Mouse (Mus musculus) stomach, postnatal 0 days (tissue): ENCODE data around the gene Nob1. TPM values are rescaled to one million over a fixed set of nuclear protein-coding genes. Genes with fewer than 3 reads are reported as not detected.

Experiments used
- ATAC-seq: fragments of 200-750 bp; cut with Nextera tagmentation; 2 replicates; pipeline ENCODE4 v1.8.0; 2017; ENCODE audit not compliant: low FRiP score, low TSS enrichment
- DNase-seq: peaks from one replicate; pipeline ENCODE4 v3.0.0-alpha.2; 2016; ENCODE audit warnings: low spot score
- H3K27ac ChIP-seq: fragments of 300-500 bp; sonication (generic); replicated peaks from 2 replicates; pipeline ENCODE4 v1.5.1; 2014; ENCODE audit warnings: mild to moderate bottlenecking, control low read depth
- H3K27me3 ChIP-seq: fragments of 300-500 bp; sonication (generic); 2 replicates; pipeline ENCODE4 v1.6.1; 2014; ENCODE audit warnings: low read length; ENCODE audit not compliant: control insufficient read depth, insufficient read depth
- H3K36me3 ChIP-seq: fragments of 300-500 bp; sonication (generic); 2 replicates; pipeline ENCODE4 v1.6.1; 2014; ENCODE audit warnings: low read length, mixed read lengths; ENCODE audit not compliant: control insufficient read depth, insufficient read depth
- H3K4me1 ChIP-seq: fragments of 300-500 bp; sonication (generic); replicated peaks from 2 replicates; pipeline ENCODE4 v1.6.1; 2014; ENCODE audit warnings: antibody characterized with exemption; ENCODE audit not compliant: control insufficient read depth, insufficient read depth
- H3K4me2 ChIP-seq: fragments of 300-500 bp; sonication (generic); replicated peaks from 2 replicates; pipeline ENCODE4 v1.6.1; 2014; ENCODE audit warnings: low read depth, mild to moderate bottlenecking, control low read depth, moderate library complexity
- H3K4me3 ChIP-seq: fragments of 300-500 bp; sonication (generic); 2 replicates; pipeline ENCODE4 v1.5.1; 2014; ENCODE audit warnings: low read depth, low read length, control low read depth
- H3K9ac ChIP-seq: fragments of 300-500 bp; sonication (generic); 2 replicates; pipeline ENCODE4 v1.6.1; 2014; ENCODE audit warnings: mild to moderate bottlenecking, low read length, control low read depth, mixed read lengths
- H3K9me3 ChIP-seq: fragments of 300-500 bp; sonication (generic); 2 replicates; pipeline ENCODE4 v1.6.1; 2016; ENCODE audit warnings: low read length; ENCODE audit not compliant: control insufficient read depth
- CTCF ChIP-seq: IDR thresholded peaks from 2 replicates; pipeline ENCODE4 v1.5.1; 2016; ENCODE audit warnings: antibody characterized with exemption, low read depth, mild to moderate bottlenecking, moderate library complexity
- EP300 ChIP-seq: optimal IDR thresholded peaks from 2 replicates; pipeline ENCODE3; 2016; ENCODE audit warnings: antibody characterized with exemption
- WGBS: fragments of 180-500 bp; shearing (Covaris S2); extraction: QIAGEN DNeasy Blood & Tissue Kit; methylation state at CpG from one replicate; pipeline ENCODE4 v1.1.7; 2014; 5-methylcytosine and 5-hydroxymethylcytosine counted together
- polyA plus RNA-seq: library from polyadenylated mRNA; unstranded; fragments of >200 nt; fragmentation: Nextera tagmentation; extraction: Ambion mirVana; gene quantifications from 2 replicates; pipeline ENCODE4 v1.2.1, GENCODE M21; 2015

The Nob1 gene
- polyA plus RNA-seq, 1 experiment from 2014 or later: 48.8 TPM

- H3K4me3 ChIP-seq: no peak overlapping the region
- no peak overlapping the region for H3K27ac ChIP-seq
- no peak overlapping the region for H3K9ac ChIP-seq
- ATAC-seq (no peak), DNase-seq (no peak)
- H3K9me3 ChIP-seq: no peaks in the 10 kb centered on the region
- 47% methylated on average over 3 of the region's 3 CpGs for WGBS
- no peak for TF ChIP-seq CTCF
- no peak for TF ChIP-seq EP300
- H3K4me1 ChIP-seq: no peaks in the 10 kb centered on the region
- no peaks in the 10 kb centered on the region; the same call in 1 of the 2 replicates for H3K36me3 ChIP-seq
- no peaks in the 10 kb centered on the region for H3K27me3 ChIP-seq
- H3K4me2 ChIP-seq: no peak overlapping the region
Measured at GRCm38 (mm10) chr8:107465332-107465990, 40.6 kb upstream of the Nob1 start.

GRCm38 (mm10) chr8:107462423-107462822 lies 37.6 kb upstream of the Nob1 start:
- peak; percentile 78; the same call in 1 of the 2 replicates for ATAC-seq
- Histone ChIP-seq H3K27ac (no peak overlapping the region), H3K4me1 (no peaks in the 10 kb centered on the region), H3K27me3 (no peaks in the 10 kb centered on the region), H3K9ac (no peak overlapping the region), H3K9me3 (no peaks in the 10 kb centered on the region), H3K4me3 (no peak overlapping the region), H3K4me2 (no peak overlapping the region), H3K36me3 (peaks cover 6% of the 10 kb centered on the region)
- DNase-seq: peak; percentile 43
- TF ChIP-seq EP300: no peak
- TF ChIP-seq CTCF: no peak
- 81% methylated on average over 5 of the region's 5 CpGs for WGBS

- peaks cover 13% of the 10 kb centered on the region for H3K36me3 ChIP-seq
- 86% methylated on average over 6 of the region's 6 CpGs for WGBS
- H3K9ac ChIP-seq: no peak overlapping the region
- no peak overlapping the region for H3K4me2 ChIP-seq
- no peaks in the 10 kb centered on the region for H3K4me1 ChIP-seq
- H3K27ac ChIP-seq: no peak overlapping the region
- H3K4me3 ChIP-seq: no peak overlapping the region
- no peak for DNase-seq
- H3K27me3 ChIP-seq: no peaks in the 10 kb centered on the region
- no peak for TF ChIP-seq EP300
- no peak for TF ChIP-seq CTCF
- ATAC-seq: no peak
- no peaks in the 10 kb centered on the region for H3K9me3 ChIP-seq
Measured at GRCm38 (mm10) chr8:107458281-107458680, 33.4 kb upstream of the Nob1 start.

- no peak for TF ChIP-seq CTCF
- TF ChIP-seq EP300: no peak
- DNase-seq: no peak
- H3K36me3 ChIP-seq: peaks cover 13% of the 10 kb centered on the region
- H3K27me3 ChIP-seq: no peaks in the 10 kb centered on the region
- WGBS: 74% methylated on average over 4 of the region's 4 CpGs
- no peak overlapping the region for H3K9ac ChIP-seq
- H3K27ac ChIP-seq: no peak overlapping the region
- H3K4me2 ChIP-seq: no peak overlapping the region
- ATAC-seq: 0 out of 2 replicates have a peak, but pooled peaks have one; percentile 16
- H3K4me1 ChIP-seq: no peaks in the 10 kb centered on the region
- no peak overlapping the region for H3K4me3 ChIP-seq
- H3K9me3 ChIP-seq: no peaks in the 10 kb centered on the region
Measured at GRCm38 (mm10) chr8:107457725-107458124, 32.9 kb upstream of the Nob1 start.

- no peak for DNase-seq
- no peak for TF ChIP-seq EP300
- TF ChIP-seq CTCF: peak; percentile 96
- WGBS: 7% methylated on average over 3 of the region's 3 CpGs
Measured at GRCm38 (mm10) chr8:107455268-107455667, 30.4 kb upstream of the Nob1 start.

GRCm38 (mm10) chr8:107453386-107453785 lies 28.5 kb upstream of the Nob1 start:
- Histone ChIP-seq H3K4me3 (no peak overlapping the region), H3K4me2 (no peak overlapping the region), H3K9ac (no peak overlapping the region), H3K36me3 (peaks cover 12% of the 10 kb centered on the region), H3K27ac (no peak overlapping the region), H3K27me3 (no peaks in the 10 kb centered on the region), H3K4me1 (0 out of 2 replicates have a peak, but pooled peaks cover 3% of the 10 kb centered on the region), H3K9me3 (no peaks in the 10 kb centered on the region)
- DNase-seq (no peak), ATAC-seq (no peak)
- no peak for TF ChIP-seq CTCF
- TF ChIP-seq EP300: no peak
- 93% methylated on average over 11 of the region's 11 CpGs for WGBS

More at GRCm38 (mm10) chr8:107455268-107455667, 30.4 kb upstream of the Nob1 start:
- 0 out of 2 replicates have a peak, but pooled peaks have one; percentile 22 for ATAC-seq
- no peaks in the 10 kb centered on the region for H3K9me3 ChIP-seq
- no peak overlapping the region for H3K4me2 ChIP-seq
- H3K27me3 ChIP-seq: no peaks in the 10 kb centered on the region
- peaks cover 13% of the 10 kb centered on the region for H3K36me3 ChIP-seq
- no peak overlapping the region for H3K27ac ChIP-seq
- H3K4me3 ChIP-seq: no peak overlapping the region
- H3K4me1 ChIP-seq: no peaks in the 10 kb centered on the region
- no peak overlapping the region for H3K9ac ChIP-seq
